Mouse (Mus musculus) layer of hippocampus, postnatal 25 days (tissue): ENCODE measurements around the gene Kctd4. TPM values are rescaled to one million over a fixed set of nuclear protein-coding genes. Genes with fewer than 3 reads are reported as not detected.

Experiments used
- DNase-seq, 2 experiments: peaks; one replicate each; pipeline ENCODE4 v3.0.0; 2022; ENCODE audit warnings: mixed read lengths in 2 of 2, low spot score in 1 of 2; ENCODE audit errors: extremely low spot score in 1 of 2
- total RNA-seq, 2 experiments: library from RNA; stranded (reverse); gene quantifications; 2 replicates each; pipeline ENCODE4 v1.2.3; 2021

Gene Kctd4
- total RNA-seq, 2 experiments from 2014 or later, result 55.4 to 56.9 TPM

- no peak for DNase-seq
Observed at GRCm38 (mm10) chr14:75986878-75987483, 32.2 kb downstream of the Kctd4 start.

GRCm38 (mm10) chr14:75989168-75989567 lies 34.4 kb downstream of the Kctd4 start:
- DNase-seq, result no peak

DNA sequence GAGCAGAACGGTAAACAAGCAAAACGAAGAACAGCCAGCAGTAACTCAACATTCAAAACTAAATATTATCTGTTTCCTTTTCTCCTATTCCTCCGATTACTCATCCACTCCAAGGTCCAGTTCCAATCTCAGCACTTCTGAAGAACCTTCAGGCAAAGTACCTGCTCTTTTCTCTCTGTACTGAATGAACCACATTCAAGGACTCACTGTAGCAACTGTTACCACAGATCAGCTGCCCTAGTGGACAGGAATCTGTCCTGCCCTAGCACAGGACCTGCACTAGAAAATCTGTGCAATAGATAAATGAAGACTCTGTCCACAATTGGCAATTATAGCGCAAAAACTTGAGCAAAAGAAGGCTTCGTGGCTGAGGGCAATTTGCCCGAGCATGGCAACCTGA lies 36.1 kb downstream of the Kctd4 start:
- DNase-seq, result no peak

GRCm38 (mm10) chr14:75992371-75992770 lies 37.6 kb downstream of the Kctd4 start:
- no peak for DNase-seq

DNA sequence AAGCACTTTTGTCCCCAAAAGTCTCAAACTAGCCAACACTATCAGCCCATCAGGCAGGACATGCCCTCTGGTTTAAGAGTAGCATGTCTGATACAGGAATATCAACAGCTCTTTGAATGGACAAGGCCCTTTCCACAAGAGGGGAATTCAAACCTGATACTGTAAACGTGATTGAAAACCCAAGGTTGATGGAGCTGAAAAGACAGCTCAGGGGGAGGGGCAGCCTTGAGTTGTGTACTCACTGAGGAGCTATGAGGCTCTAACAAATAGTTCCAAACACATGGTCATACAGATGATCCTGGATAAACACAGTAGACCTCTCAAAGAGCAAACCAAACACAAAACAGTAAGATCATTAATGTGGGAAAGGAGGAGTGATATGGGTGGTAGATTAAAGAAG lies 43.3 kb downstream of the Kctd4 start:
- DNase-seq, result no peak

DNA sequence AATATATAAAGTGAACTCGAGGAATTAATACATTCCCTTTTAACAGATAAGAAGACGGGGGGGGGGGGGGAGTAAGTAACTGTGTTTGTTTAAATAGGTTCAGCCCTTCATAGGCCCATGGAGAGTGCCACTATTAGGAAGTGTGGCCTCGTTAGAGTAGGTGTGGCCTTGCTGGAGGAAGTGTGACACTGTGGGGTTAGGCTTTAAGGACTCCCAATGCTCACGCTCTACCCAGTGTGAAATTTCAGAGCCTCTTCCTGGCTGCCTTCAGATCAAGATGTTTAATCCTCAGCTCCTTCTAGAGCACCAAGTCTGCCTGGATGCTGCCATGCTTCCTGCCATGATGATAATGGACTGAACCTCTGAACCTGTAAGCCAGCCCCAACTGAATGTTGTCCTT lies 47.0 kb downstream of the Kctd4 start:
- no peak for DNase-seq

GRCm38 (mm10) chr14:76005011-76005410 lies 50.2 kb downstream of the Kctd4 start:
- DNase-seq, result no peak

DNA sequence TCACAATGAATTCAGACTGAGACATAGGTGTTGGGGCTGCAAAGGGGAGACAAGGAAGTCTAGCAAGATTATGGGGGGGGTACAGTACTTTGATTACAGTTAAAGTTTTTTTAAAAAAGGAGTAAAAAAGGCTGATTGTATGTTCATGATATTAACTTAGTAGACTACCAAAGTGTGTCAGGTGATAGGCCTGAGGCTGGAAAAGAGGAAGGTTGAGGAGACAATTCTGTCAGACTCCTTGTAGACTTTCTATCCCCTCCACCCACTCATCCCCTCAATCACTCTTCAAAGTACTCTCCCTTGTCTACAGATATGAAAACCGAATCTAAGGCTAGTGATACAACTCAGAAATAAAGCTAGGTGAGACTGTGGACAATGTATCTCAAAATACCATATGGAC lies 53.4 kb downstream of the Kctd4 start:
- no peak for DNase-seq

- no peak for DNase-seq
Observed at GRCm38 (mm10) chr14:76009185-76009584, 54.4 kb downstream of the Kctd4 start.

GRCm38 (mm10) chr14:76010102-76011061 lies 55.6 kb downstream of the Kctd4 start, which contains the start of gene Gtf2f2:
Gene Gtf2f2, minus strand, starts transcription at chr14:76010865.
- peak; percentile 96 to 98 for DNase-seq

DNA sequence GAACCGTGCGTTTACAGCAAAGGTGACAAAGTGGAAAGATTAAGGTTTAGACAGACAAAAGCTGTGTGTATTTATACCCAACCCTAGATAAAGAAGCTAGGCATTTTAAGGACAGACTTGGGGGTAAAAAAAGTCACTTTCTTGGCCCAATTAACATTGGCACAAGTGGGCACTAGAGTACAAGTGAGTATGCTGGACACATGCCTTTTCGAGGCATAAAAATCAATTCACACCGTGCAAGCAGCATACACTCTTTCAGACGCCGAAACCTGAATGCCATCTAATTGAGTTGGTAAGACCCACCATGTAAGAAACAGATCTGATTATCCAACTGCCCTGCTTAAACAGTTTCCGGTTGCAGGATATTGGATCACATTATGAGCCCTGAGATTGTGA lies 56.3 kb downstream of the Kctd4 start:
- no peak for DNase-seq

DNA sequence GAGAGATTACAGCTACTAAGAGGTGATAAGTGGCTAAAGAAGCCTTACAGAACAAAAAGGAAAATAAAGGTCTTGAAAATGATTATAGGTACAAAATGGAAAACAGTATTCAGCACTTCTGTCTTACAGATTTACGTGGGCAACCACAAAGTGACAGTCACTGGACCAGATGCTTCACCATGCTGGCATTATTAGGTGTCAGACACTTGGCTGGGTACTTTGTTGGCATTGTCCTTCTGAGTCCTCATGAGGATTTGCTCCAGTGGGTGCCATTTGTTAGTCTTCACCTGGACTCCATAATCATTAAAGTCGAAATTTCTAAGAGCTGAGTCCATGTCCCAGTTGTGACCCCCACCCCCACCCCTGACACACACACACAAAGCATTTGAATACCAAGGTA lies 59.5 kb downstream of the Kctd4 start:
- DNase-seq, result no peak

Other genes starting within 250 kb of the Kctd4 start
- gene Cog3, start 200.5 kb upstream of the Kctd4 start, total RNA-seq, result 10 to 100 TPM; 22.5 to 25.5 TPM
- gene Slc25a30, start 168.0 kb upstream of the Kctd4 start, total RNA-seq, result 10 to 100 TPM; 10.9 to 14.7 TPM
- gene Tpt1, start 109.9 kb upstream of the Kctd4 start, total RNA-seq, result 1,000 to 10,000 TPM in 1 of 2 experiments, 100 to 1,000 TPM in 1; 935 to 1,046 TPM
- gene Gtf2f2, start 55.9 kb downstream of the Kctd4 start, total RNA-seq, result 10 to 100 TPM; 19.7 to 23.3 TPM
- gene Gpalpp1, start 155.8 kb downstream of the Kctd4 start, total RNA-seq, result 10 to 100 TPM; 23.4 to 23.6 TPM
- gene Nufip1, start 155.9 kb downstream of the Kctd4 start, total RNA-seq, result 1 to 10 TPM; 7.8 to 8.2 TPM